Mouse (Mus musculus) heart, postnatal 14 days (tissue): ENCODE measurements around the gene Pdhx. TPM values are rescaled to one million over a fixed set of nuclear protein-coding genes. Genes with fewer than 3 reads are reported as not detected.

Experiments
- total RNA-seq, 2 experiments: library from RNA; stranded (reverse); gene quantifications; 2 replicates each; pipeline ENCODE4 v1.2.3; 2021

Pdhx gene
- total RNA-seq, 2 experiments from 2014 or later, result 140 to 173 TPM

Other genes starting within 250 kb of the Pdhx start
- gene Cd44, start 171.8 kb downstream of the Pdhx start, total RNA-seq, result 10 to 100 TPM; 13.5 to 15.0 TPM
- 10 to 100 TPM; 56.0 to 60.8 TPM for gene Apip, start 162 bp upstream of the Pdhx start, total RNA-seq
- under 1 TPM; 0.20 to 0.41 TPM for gene Ehf, start 229.8 kb upstream of the Pdhx start, total RNA-seq